Mouse (Mus musculus) thymus, adult 18-20 months (tissue): Measurements from ENCODE around the gene Calr3.

Source experiments
- DNase-seq, 2 experiments: peaks; one replicate each; pipeline ENCODE4 v3.0.0; 2022; ENCODE audit warnings: mixed read lengths in 2 of 2

Gene Calr3

DNA sequence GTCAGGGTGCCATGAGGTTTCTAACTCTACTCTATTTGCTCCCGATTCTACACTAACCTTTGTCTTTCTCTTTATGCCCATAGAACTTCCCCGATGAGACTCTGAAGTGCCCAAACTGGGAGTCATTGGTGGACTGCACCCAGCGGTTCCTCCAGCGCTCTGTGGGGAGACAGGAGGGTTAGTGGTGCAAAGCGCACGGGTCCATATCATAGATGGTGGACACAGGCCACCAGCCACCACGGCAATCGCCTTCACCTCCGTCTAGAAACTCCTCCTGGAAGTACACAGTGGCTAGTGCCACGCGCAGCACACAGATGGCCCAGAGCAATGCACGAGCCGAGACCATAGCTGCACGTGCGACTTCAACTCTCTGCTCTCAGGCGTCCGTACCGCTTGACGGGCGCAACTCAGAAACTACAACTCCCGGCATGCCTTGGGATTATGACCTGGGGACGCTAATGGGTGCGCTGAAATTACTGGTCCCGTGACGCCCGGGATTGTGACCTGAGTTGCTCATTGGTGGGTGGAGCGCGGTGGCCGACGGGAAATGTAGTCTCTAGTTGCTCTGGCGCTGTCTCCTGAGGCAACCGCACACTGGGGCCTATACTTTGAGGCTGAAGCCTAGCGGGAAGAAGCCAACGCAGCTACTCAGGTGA lies at the start of gene Calr3, which contains the start of gene 1700030K09Rik:
Calr3 (minus strand) TSS at position 533 of the 656 bp plus-strand sequence.
1700030K09Rik (plus strand) TSS at position 543 of the 656 bp plus-strand sequence.
- peak; percentile 97 to 98 for DNase-seq

DNA sequence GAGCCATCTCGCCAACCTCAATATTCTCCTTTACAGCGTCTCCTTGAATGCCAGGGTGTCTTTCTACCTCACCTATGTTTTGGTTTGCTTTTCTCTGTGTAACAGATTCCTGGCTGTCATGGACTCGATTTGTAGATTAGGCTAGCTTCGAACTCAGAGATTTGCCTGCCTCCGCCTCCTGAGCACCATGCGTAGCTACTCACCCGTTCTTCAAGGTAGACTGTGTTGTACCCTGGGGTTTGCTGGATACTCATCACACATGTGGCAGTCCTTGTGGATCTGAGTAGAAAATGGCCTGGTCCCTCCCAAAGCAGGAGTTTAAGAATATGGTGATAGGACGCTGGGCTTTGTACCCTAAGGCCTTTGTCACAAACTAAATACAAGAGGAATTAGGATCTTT lies 49.7 kb upstream of the Calr3 start:
- no peak for DNase-seq

DNA sequence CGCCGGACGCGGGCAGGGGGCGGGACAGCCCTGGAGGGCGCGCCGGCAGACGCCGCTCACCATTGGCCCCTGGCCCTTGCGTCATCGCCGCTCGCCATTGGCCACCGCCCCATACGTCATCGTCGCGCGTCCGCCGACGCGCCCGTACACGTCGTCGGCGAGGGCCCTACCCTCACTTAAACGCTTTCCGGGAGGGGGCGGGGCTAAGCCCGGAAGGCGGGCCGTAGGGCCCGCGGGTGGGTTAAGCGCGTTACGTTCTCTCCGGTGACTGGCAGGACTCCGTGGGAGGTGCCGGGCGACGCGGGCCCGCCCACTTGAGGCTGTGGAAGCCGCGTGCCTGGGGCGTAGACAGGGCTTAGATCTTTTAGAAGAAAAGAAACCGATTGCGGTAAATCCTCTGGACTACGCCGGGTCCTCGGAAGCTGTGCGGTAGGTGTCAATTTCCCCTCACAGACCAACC lies 49.0 kb upstream of the Calr3 start:
- DNase-seq, result peak; percentile 99

DNA sequence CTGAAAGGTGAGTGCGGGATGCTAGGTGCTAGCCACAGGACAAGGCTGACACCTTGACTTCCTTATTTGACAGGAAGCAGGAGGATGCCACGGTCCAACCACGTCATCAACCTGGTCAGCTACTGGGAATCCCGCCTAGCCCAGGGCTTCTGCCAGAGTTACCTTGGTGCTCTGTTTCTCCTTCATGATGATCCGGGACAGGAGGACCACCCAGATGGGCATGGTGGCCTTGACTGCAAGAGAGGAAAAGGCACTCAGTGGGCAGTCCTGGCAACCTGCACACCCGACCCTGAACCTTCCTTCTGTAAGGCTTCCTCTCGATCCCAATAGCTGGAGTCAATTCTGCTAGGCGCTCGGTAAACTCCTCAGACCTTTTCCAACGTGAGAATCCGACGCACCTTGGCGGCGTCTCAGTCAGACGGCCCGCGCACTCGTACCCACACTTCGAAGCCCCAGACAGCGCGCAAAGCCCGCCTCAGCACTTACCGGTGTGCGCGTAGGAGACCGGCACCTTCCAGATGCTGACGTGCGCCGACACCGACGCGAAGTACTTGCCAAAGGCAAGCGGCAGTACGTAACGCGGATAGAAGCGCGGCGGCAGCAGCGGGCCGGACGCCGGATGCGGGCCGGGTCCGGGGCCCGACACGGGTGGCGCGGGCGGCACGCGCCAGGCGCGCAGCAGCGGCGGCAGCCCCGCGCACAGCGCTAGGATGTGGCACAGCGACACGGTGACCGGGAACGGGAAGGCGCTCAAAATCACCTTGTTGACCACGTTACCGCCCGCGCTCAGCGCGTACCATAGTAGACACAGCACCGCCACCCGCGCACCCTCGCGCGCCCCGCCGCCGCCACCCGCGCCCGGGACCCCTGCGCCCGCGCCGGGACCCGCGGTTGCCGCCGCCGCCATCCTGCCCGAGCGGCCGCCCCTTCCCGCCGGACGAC lies 48.3 kb upstream of the Calr3 start, which contains the start of gene Slc35e1:
Slc35e1 (minus strand) TSS at position 935 of the 942 bp plus-strand sequence.
- peak in 1 of 2 experiments; percentile 47 for DNase-seq

- no peak for DNase-seq
Observed at GRCm38 (mm10) chr8:72491017-72491416, 47.3 kb upstream of the Calr3 start.

GRCm38 (mm10) chr8:72487014-72487413 lies 43.3 kb upstream of the Calr3 start:
- DNase-seq, result no peak

DNA sequence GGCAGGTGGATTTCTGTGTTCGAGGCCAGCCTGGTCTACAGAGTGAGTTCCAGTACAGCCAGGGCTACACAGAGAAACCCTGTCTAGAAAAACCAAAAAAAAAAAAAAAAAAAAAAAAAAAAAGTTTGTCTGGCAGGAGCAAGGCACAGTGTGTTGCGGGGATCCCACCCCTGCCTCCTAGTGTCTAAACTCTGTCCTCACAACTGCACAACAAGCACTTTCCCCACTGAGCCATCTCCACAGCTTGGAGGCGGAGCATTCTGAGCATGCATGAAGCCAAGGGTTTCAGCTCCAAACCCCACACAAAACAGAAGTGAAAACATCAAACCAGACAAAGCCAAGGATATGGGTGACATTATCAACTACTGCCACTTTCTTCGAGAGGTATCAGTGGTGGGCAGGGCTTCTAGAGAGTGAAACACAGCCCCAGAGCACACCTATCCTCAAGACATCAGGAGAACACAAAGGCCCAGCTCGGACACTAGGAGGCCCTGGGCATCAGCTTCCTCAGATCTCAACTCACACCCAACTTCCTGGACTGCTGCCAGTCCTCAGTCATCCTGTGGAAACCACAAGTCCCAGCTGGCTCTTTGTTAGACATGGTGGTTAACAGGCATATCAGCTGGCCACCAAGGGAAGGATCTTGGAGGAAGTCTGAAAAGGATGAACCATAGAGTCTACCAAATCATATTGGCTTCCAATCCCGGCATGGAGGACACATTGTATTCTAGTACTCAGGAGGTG lies 42.0 kb upstream of the Calr3 start:
- DNase-seq, result no peak

DNA sequence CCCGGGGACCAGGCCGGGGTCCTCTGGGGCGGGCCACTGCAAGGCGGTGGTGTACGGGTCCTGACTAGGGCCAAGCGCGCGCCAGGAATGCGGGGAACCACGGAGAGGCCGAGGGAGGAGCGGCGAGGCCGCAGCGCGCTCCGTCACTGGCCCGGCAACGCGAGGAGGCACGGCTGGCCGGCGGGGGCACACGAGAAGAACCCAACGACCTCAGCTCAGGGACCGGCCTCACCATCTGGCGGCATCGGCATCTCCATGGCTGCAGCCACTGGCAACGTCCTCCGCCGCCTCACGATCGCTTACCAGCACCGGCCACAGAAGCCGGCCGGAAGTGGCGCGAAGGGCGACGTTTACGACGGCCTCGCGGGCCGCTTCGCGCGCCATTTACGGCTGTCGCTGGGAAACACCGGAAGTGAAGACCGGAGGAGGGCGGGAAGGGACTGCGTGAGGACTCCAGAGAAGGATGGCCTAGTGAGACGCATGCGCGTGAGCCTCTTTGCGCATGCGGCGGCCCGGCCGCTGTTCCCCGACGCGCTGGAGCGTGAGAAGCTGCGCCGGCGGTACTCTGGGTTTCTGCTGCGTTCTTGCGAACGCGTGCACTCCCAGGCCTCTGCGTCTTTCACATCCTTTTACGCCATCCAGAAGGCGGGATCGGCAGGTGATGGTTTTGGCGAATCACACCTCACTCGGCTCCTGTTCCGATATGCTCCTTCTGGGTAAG lies 31.3 kb upstream of the Calr3 start, which contains the start of gene Cherp:
Cherp (minus strand) TSS at position 401 of the 721 bp plus-strand sequence.
- DNase-seq, result peak; percentile 96

GRCm38 (mm10) chr8:72470684-72471083 lies 27.0 kb upstream of the Calr3 start:
- DNase-seq, result no peak

DNA sequence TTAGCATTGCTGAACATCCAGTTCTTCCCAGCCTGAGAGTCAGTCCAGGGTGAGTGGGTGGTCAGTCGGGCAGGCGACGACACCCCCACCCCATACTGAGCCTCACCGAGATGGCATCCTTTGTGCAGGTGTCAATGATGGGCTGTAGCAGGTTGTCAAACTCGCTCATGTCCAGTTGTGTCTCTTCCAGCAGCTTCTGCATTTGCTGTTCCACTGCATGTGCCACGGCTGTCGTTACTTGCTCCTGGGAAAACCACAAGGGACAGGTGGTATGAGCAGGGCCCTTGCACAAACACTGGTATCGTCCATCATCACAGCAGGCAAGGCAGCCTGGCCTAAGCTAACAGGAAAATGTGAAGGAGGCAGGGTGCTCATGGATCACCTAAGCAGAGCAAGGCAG lies 26.3 kb upstream of the Calr3 start:
- no peak for DNase-seq

DNA sequence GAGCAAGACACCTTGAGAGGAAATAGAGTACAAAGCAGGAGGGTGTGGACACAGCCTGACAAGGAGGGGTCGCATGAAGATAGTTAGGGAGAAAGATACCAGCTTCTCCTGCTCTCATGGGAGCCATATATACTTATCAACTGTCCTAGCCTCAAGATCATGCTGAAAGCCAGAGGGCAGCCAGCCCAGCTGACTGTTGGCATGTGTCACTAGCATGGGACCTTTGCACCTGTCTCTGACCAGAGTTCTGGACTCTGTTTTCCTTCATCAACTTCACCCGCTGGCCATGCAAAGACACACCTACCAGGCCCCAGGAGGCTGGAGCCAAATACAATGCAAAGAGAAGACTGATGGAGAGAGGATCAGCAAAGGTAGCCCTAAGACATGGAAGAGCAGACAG lies 25.6 kb upstream of the Calr3 start:
- no peak for DNase-seq

GRCm38 (mm10) chr8:72464211-72464610 lies 20.5 kb upstream of the Calr3 start:
- no peak for DNase-seq

DNA sequence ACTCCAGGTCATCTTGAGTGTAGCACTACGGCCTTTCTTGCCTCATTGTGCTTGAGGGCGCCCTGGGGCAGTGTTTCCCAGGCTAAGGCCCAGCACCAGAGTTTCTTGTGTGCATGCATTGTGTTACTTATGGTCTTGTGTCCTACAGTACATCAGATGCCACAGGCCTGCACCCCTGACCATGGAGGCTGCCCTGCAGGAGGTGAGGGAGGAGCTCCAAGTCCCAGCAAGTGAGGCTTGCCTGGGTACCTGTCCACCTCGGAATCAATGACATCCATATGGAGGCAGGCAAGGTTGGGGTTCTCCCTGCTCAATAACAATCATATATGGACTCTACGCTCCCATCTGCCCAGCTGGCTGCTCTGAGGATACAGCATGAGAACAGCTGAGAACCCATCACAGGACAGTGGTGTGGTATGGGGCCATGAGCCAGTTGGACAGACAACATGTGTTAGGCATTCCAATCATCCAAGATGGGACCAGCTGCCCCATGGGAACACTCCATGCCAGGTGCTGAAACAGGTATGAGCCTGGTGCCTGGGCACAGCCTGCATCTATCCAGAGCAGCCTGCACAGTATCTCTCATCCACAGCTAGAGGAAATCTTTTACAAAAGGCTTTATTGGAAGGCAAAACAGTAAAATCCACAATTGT lies 16.3 kb upstream of the Calr3 start:
- DNase-seq, result no peak

DNA sequence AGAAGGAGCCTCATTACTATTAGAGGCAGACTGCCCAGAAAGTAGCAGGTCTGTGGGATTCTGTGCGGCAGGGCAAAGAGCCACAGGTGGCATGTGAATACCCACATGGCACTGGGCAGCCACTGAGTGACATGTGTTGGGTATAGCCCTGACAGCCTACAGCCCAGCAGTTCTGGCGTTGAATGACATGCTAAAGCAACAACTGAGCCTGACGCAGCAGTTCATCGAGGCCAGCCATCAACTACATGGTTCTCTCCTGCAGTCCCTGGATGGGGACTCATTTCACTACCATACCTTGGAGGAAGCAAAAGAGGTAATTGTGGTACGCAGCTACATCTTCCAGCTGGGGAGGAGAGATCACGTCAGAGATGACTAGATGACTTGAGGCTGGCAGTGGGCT lies 14.8 kb upstream of the Calr3 start:
- DNase-seq, result no peak

- DNase-seq, result no peak
Observed at GRCm38 (mm10) chr8:72457806-72458205, 14.1 kb upstream of the Calr3 start.

GRCm38 (mm10) chr8:72455317-72455716 lies 11.6 kb upstream of the Calr3 start:
- no peak for DNase-seq

GRCm38 (mm10) chr8:72453904-72454303 lies 10.2 kb upstream of the Calr3 start:
- DNase-seq, result no peak

- DNase-seq, result no peak
Observed at GRCm38 (mm10) chr8:72451516-72451915, 7.8 kb upstream of the Calr3 start.

DNA sequence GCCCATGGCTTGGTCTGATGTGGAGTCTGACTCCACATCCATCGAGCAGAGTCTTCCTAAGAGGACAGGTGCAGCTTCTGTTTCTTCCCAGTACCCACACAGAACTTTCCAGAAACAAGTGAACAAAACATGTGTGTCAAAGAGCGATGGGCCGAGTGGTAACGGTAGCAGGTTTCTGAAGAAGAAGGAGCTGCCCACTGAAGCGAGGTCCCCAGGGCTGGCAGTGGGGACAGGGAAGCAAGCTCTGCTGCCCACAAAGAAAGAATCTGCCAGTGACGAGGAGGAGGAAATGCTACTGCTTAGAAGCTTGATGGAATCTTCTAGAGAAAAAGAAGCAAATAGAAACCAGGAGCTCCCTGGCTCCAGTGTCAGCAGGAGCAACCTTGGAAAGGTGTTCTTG lies 1.4 kb upstream of the Calr3 start:
- DNase-seq, result no peak

DNA sequence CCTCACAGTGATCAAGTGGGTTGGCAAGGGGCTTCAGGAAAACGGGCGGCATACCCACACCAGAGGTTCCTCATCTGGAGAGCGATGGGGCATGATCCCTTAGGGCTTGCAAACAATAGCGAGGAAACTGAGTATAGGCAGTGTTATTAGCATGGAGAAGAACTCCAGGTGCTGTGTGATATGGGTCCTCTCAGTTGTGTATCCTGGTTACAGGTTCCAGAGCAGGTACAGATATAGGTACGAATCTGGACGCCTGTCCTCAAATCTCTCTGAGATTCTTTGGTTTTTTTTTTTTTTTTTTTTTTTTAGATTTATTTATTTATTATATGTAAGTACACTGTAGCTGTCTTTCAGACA lies 302 bp upstream of the Calr3 start:
- no peak for DNase-seq

DNA sequence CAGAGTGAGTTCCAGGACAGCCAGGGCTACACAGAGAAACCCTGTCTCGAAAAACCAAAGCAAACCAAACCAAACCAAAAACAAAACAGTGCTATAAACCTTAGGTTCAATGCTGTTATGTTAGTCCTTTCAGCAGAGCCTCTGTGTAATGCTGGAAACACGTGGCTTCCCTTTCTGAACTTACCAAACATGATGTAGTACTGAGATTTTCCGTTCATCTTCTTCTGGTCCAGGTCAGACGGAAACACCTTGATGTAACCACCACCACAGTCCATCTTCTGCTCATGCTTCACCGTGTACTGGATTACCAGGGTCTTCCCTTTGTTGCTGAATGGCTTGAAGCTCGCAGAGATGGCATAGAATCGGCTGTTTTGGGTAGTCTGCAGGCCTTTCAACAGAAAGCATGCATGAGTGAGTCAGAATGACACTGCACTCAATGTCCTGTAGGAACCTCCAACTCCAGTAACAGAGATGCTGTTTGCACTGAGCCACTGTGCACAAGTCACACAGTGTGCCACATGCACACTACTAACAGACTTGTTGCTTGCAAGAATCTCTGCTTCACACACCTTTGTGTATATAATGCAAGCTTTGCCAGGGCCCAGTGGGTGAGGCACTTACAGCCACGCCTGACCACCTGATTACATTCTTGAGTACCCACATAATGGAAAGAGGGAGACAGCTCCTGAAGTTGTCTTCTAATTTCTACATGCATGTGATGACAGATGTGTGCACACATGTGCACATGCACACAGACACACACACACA lies 5.2 kb downstream of the Calr3 start:
- no peak for DNase-seq
